Mouse (Mus musculus) testis, adult 2 months (tissue): ENCODE measurements around the gene Pan2. TPM values are rescaled to one million over a fixed set of nuclear protein-coding genes. Genes with fewer than 3 reads are reported as not detected.

Experiments used
- H3K27ac ChIP-seq: fragments of 200-500 bp; 2 replicates; pipeline ENCODE4 v1.5.1; 2012; ENCODE audit warnings: low read depth, low read length; ENCODE audit not compliant: control insufficient read depth, insufficient read depth
- H3K27me3 ChIP-seq: fragments of 200-500 bp; 2 replicates; pipeline ENCODE4 v1.6.1; 2012; ENCODE audit warnings: mild to moderate bottlenecking, low read length, moderate library complexity; ENCODE audit not compliant: control insufficient read depth, insufficient read depth
- H3K36me3 ChIP-seq: fragments of 200-500 bp; 2 replicates; pipeline ENCODE4 v1.6.1; 2012; ENCODE audit warnings: mild to moderate bottlenecking, low read length; ENCODE audit not compliant: control insufficient read depth, insufficient read depth
- H3K4me1 ChIP-seq: fragments of 200-500 bp; 2 replicates; pipeline ENCODE4 v1.6.1; 2012; ENCODE audit warnings: low read length; ENCODE audit not compliant: control insufficient read depth, insufficient read depth
- H3K4me3 ChIP-seq: fragments of 200-500 bp; 2 replicates; pipeline ENCODE4 v1.5.1; 2012; ENCODE audit warnings: low read depth, mild to moderate bottlenecking, low read length, moderate library complexity, mixed read lengths; ENCODE audit not compliant: control insufficient read depth
- CTCF ChIP-seq: fragments of 200-500 bp; IDR thresholded peaks from 2 replicates; pipeline ENCODE4 v1.5.1; 2012; ENCODE audit warnings: low read depth, mild to moderate bottlenecking, inconsistent platforms, low read length, moderate library complexity; ENCODE audit not compliant: control insufficient read depth, insufficient read depth, insufficient replicate concordance
- POLR2A ChIP-seq: fragments of 200-500 bp; IDR thresholded peaks from 2 replicates; pipeline ENCODE4 v1.6.1; 2012; ENCODE audit warnings: low read depth, mild to moderate bottlenecking, inconsistent platforms, low read length, moderate library complexity; ENCODE audit not compliant: control insufficient read depth
- polyA plus RNA-seq: library from polyadenylated mRNA; depleted of rRNA; stranded (reverse); fragments of >200 nt; gene quantifications from 2 replicates; pipeline ENCODE4 v1.2.3, GENCODE M21; 2012

The Pan2 gene
- polyA plus RNA-seq, 1 experiment, result 24.6 TPM

- Histone ChIP-seq H3K27me3 (no peaks in the 10 kb centered on the region), H3K36me3 (no peaks in the 10 kb centered on the region), H3K27ac (no peak overlapping the region), H3K4me1 (peaks cover 5% of the 10 kb centered on the region), H3K4me3 (no peak overlapping the region)
- TF ChIP-seq POLR2A, result no peak
- TF ChIP-seq CTCF, result no peak
These were observed 5.9 kb upstream of the Pan2 start for GRCm38 (mm10) chr10:128297221-128297620.

GRCm38 (mm10) chr10:128297622-128298021 lies 5.5 kb upstream of the Pan2 start:
- Histone ChIP-seq H3K27ac (no peak overlapping the region), H3K4me1 (peaks cover 7% of the 10 kb centered on the region), H3K27me3 (no peaks in the 10 kb centered on the region), H3K36me3 (no peaks in the 10 kb centered on the region), H3K4me3 (no peak overlapping the region)
- TF ChIP-seq CTCF, result no peak
- no peak for TF ChIP-seq POLR2A

- Histone ChIP-seq H3K4me1 (peaks cover 7% of the 10 kb centered on the region), H3K27ac (no peak overlapping the region), H3K27me3 (no peaks in the 10 kb centered on the region), H3K36me3 (no peaks in the 10 kb centered on the region), H3K4me3 (no peak overlapping the region)
- TF ChIP-seq CTCF (no peak), POLR2A (no peak)
These were observed 4.9 kb upstream of the Pan2 start for GRCm38 (mm10) chr10:128298243-128298642.

- no peak for TF ChIP-seq CTCF
- no peak for TF ChIP-seq POLR2A
- Histone ChIP-seq H3K27ac (no peak within 1 kb of the TSS), H3K27me3 (no peaks in the 10 kb centered on the region), H3K36me3 (no peaks in the 10 kb centered on the region), H3K4me3 (no peak within 1 kb of the TSS), H3K4me1 (peaks cover 8% of the 10 kb centered on the region)
These were observed 4.4 kb upstream of the Pan2 start, which contains the start of gene Il23a for GRCm38 (mm10) chr10:128298702-128299171. Gene Il23a (minus strand): TSS chr10:128298752.

- no peaks in the 10 kb centered on the region for H3K27me3 ChIP-seq
- TF ChIP-seq POLR2A, result no peak
- TF ChIP-seq CTCF, result no peak
- H3K36me3 ChIP-seq, result no peaks in the 10 kb centered on the region
- peaks cover 14% of the 10 kb centered on the region for H3K4me1 ChIP-seq
- H3K27ac ChIP-seq, result peak overlapping the region; percentile 83
- H3K4me3 ChIP-seq, result peak overlapping the region; percentile 96
These were observed 778 bp upstream of the Pan2 start for GRCm38 (mm10) chr10:128302357-128302756.

GRCm38 (mm10) chr10:128302785-128303125 lies 380 bp upstream of the Pan2 start:
- Histone ChIP-seq H3K27me3 (no peaks in the 10 kb centered on the region), H3K4me3 (peak overlapping the region; percentile 96), H3K27ac (peak overlapping the region; percentile 83), H3K4me1 (peaks cover 11% of the 10 kb centered on the region), H3K36me3 (no peaks in the 10 kb centered on the region)
- TF ChIP-seq POLR2A (no peak), CTCF (no peak)

- TF ChIP-seq POLR2A, result no peak
- no peak for TF ChIP-seq CTCF
- no peaks in the 10 kb centered on the region for H3K27me3 ChIP-seq
- H3K27ac ChIP-seq, result no peak overlapping the region
- H3K4me3 ChIP-seq, result no peak overlapping the region
- peaks cover 1% of the 10 kb centered on the region; the same call in 1 of the 2 replicates for H3K36me3 ChIP-seq
- no peaks in the 10 kb centered on the region for H3K4me1 ChIP-seq
These were observed 6.5 kb downstream of the Pan2 start for GRCm38 (mm10) chr10:128309654-128310053.

GRCm38 (mm10) chr10:128310177-128310576 lies 7.0 kb downstream of the Pan2 start:
- Histone ChIP-seq H3K36me3 (peaks cover 1% of the 10 kb centered on the region; the same call in 1 of the 2 replicates), H3K4me1 (no peaks in the 10 kb centered on the region), H3K4me3 (no peak overlapping the region), H3K27me3 (no peaks in the 10 kb centered on the region), H3K27ac (no peak overlapping the region)
- TF ChIP-seq POLR2A (no peak), CTCF (no peak)
